Mouse (Mus musculus) kidney, postnatal 14 days (tissue): ENCODE results near the gene Cd200.
"Not testable (repeated sequence)": the region's sequence is repeated elsewhere in the genome, so short reads cannot be mapped to it uniquely, and the experiment has no call there.

Source experiments
- DNase-seq: peaks from one replicate; pipeline ENCODE4 v3.0.0; 2022; ENCODE audit warnings: mixed read lengths

Gene Cd200

GRCm38 (mm10) chr16:45408425-45409063, at the start of gene Cd200:
Cd200 (minus strand) TSS chr16:45409053.
- DNase-seq, result peak; percentile 68

GRCm38 (mm10) chr16:45454762-45455161, 45.9 kb upstream of the Cd200 start:
- DNase-seq, result no peak

- no peak for DNase-seq
Measured at GRCm38 (mm10) chr16:45437230-45437739, 28.4 kb upstream of the Cd200 start.

- DNase-seq, result no peak
Measured at GRCm38 (mm10) chr16:45435591-45435990, 26.7 kb upstream of the Cd200 start.

GRCm38 (mm10) chr16:45427651-45428050, 18.8 kb upstream of the Cd200 start:
- DNase-seq, result no peak

- DNase-seq, result no peak
Measured at GRCm38 (mm10) chr16:45413497-45413896, 4.6 kb upstream of the Cd200 start.

GRCm38 (mm10) chr16:45409064-45409446, 202 bp upstream of the Cd200 start:
- DNase-seq, result not testable (repeated sequence)

GRCm38 (mm10) chr16:45407645-45408400, 1.0 kb downstream of the Cd200 start:
- no peak for DNase-seq

- DNase-seq, result no peak
Measured at GRCm38 (mm10) chr16:45407091-45407490, 1.8 kb downstream of the Cd200 start.

GRCm38 (mm10) chr16:45402951-45403350, 5.9 kb downstream of the Cd200 start:
- no peak for DNase-seq

GRCm38 (mm10) chr16:45402036-45402435, 6.8 kb downstream of the Cd200 start:
- DNase-seq, result no peak

- no peak for DNase-seq
Measured at GRCm38 (mm10) chr16:45399947-45400555, 8.8 kb downstream of the Cd200 start.

- DNase-seq, result no peak
Measured at GRCm38 (mm10) chr16:45399411-45399810, 9.4 kb downstream of the Cd200 start.

- no peak for DNase-seq
Measured at GRCm38 (mm10) chr16:45397440-45397839, 11.4 kb downstream of the Cd200 start.

GRCm38 (mm10) chr16:45392246-45392645, 16.6 kb downstream of the Cd200 start:
- DNase-seq, result no peak

GRCm38 (mm10) chr16:45391680-45392079, 17.2 kb downstream of the Cd200 start:
- DNase-seq, result no peak

- no peak for DNase-seq
Measured at GRCm38 (mm10) chr16:45390286-45390956, 18.4 kb downstream of the Cd200 start.

- no peak for DNase-seq
Measured at GRCm38 (mm10) chr16:45389833-45390232, 19.0 kb downstream of the Cd200 start.

GRCm38 (mm10) chr16:45389041-45389440, 19.8 kb downstream of the Cd200 start:
- DNase-seq, result no peak

- DNase-seq, result no peak
Measured at GRCm38 (mm10) chr16:45381811-45382210, 27.0 kb downstream of the Cd200 start.

GRCm38 (mm10) chr16:45378959-45379358, 29.9 kb downstream of the Cd200 start:
- peak; percentile 24 for DNase-seq

- DNase-seq, result no peak
Measured at GRCm38 (mm10) chr16:45378147-45378943, 30.5 kb downstream of the Cd200 start.
